Mouse (Mus musculus) midbrain, embryonic 16.5 days (tissue): ENCODE measurements around the gene Spta1. TPM values are rescaled to one million over a fixed set of nuclear protein-coding genes. Genes with fewer than 3 reads are reported as not detected.

Experiments used
- ATAC-seq: fragments of 200-750 bp; cut with Nextera tagmentation; 2 replicates; pipeline ENCODE4 v1.8.0; 2017; ENCODE audit warnings: moderate TSS enrichment
- H3K27ac ChIP-seq: fragments of 300-500 bp; sonication (generic); 2 replicates; pipeline ENCODE4 v1.5.1; 2014; ENCODE audit warnings: mild to moderate bottlenecking, low read length, mixed read lengths
- H3K27me3 ChIP-seq: fragments of 300-500 bp; sonication (generic); 2 replicates; pipeline ENCODE4 v1.6.1; 2014; ENCODE audit warnings: low read depth, low read length, mixed read lengths; ENCODE audit not compliant: control insufficient read depth, insufficient read depth
- H3K36me3 ChIP-seq: fragments of 300-500 bp; sonication (generic); 2 replicates; pipeline ENCODE4 v1.6.1; 2014; ENCODE audit warnings: mild to moderate bottlenecking, low read length, moderate library complexity, mixed read lengths; ENCODE audit not compliant: control insufficient read depth, insufficient read depth
- H3K4me1 ChIP-seq: fragments of 300-500 bp; sonication (generic); 2 replicates; pipeline ENCODE4 v1.6.1; 2014; ENCODE audit warnings: mild to moderate bottlenecking, low read length, mixed read lengths; ENCODE audit not compliant: control insufficient read depth, insufficient read depth
- H3K4me2 ChIP-seq: fragments of 300-500 bp; sonication (generic); 2 replicates; pipeline ENCODE4 v1.6.1; 2014; ENCODE audit warnings: mild to moderate bottlenecking, low read length, mixed read lengths
- H3K4me3 ChIP-seq: fragments of 300-500 bp; sonication (generic); 2 replicates; pipeline ENCODE4 v1.5.1; 2014; ENCODE audit warnings: low read depth, mild to moderate bottlenecking, low read length, moderate library complexity, mixed read lengths
- H3K9ac ChIP-seq: fragments of 300-500 bp; sonication (generic); 2 replicates; pipeline ENCODE4 v1.6.1; 2014; ENCODE audit warnings: low read depth, low read length, mixed read lengths
- H3K9me3 ChIP-seq: fragments of 300-500 bp; sonication (generic); replicated peaks from 2 replicates; pipeline ENCODE4 v1.6.1; 2014; ENCODE audit warnings: mild to moderate bottlenecking, low read length, mixed read lengths; ENCODE audit not compliant: control insufficient read depth, poor library complexity, severe bottlenecking
- whole genome bisulfite sequencing: fragments of 180-500 bp; shearing (Covaris S2); extraction: QIAGEN DNeasy Blood & Tissue Kit; methylation state at CpG from one replicate; pipeline ENCODE4 v1.1.7; 2014; 5-methylcytosine and 5-hydroxymethylcytosine counted together
- polyA plus RNA-seq: library from polyadenylated mRNA; unstranded; fragments of >200 nt; fragmentation: Nextera tagmentation; extraction: Ambion mirVana; gene quantifications from 2 replicates; pipeline ENCODE4 v1.2.1, GENCODE M21; 2015

Spta1 gene
- polyA plus RNA-seq = 0.06 and 0.16 TPM in 2 replicates

GRCm38 (mm10) chr1:174172605-174173004 lies at the start of gene Spta1:
Spta1 (plus strand) TSS chr1:174172776.
- Histone ChIP-seq H3K27me3 (no peaks in the 10 kb centered on the region), H3K36me3 (no peaks in the 10 kb centered on the region), H3K27ac (no peak within 1 kb of the TSS), H3K4me3 (no peak within 1 kb of the TSS), H3K4me1 (no peaks in the 10 kb centered on the region), H3K9ac (no peak within 1 kb of the TSS), H3K4me2 (no peak within 1 kb of the TSS), H3K9me3 (no peaks in the 10 kb centered on the region)
- 18% methylated on average over 3 of the region's 3 CpGs for WGBS
- no peak for ATAC-seq

GRCm38 (mm10) chr1:174131217-174131616 lies 41.4 kb upstream of the Spta1 start, which contains the start of gene Olfr424:
Olfr424 (plus strand) TSS chr1:174131517.
- no peak for ATAC-seq
- Histone ChIP-seq H3K4me3 (no peak within 1 kb of the TSS), H3K9ac (no peak within 1 kb of the TSS), H3K27ac (no peak within 1 kb of the TSS), H3K36me3 (no peaks in the 10 kb centered on the region), H3K9me3 (no peaks in the 10 kb centered on the region), H3K27me3 (no peaks in the 10 kb centered on the region), H3K4me1 (no peaks in the 10 kb centered on the region), H3K4me2 (no peak within 1 kb of the TSS)
- WGBS = 73% methylated on average over 3 of the region's 3 CpGs

GRCm38 (mm10) chr1:174131999-174132398 lies 40.6 kb upstream of the Spta1 start:
- WGBS = 41% methylated on average over 3 of the region's 3 CpGs
- Histone ChIP-seq H3K9me3 (no peaks in the 10 kb centered on the region), H3K9ac (no peak overlapping the region), H3K4me3 (no peak overlapping the region), H3K27ac (no peak overlapping the region), H3K36me3 (no peaks in the 10 kb centered on the region), H3K4me2 (no peak overlapping the region), H3K27me3 (no peaks in the 10 kb centered on the region), H3K4me1 (no peaks in the 10 kb centered on the region)
- no peak for ATAC-seq

- Histone ChIP-seq H3K27ac (no peak overlapping the region), H3K36me3 (no peaks in the 10 kb centered on the region), H3K4me2 (no peak overlapping the region), H3K4me1 (no peaks in the 10 kb centered on the region), H3K9ac (no peak overlapping the region), H3K27me3 (no peaks in the 10 kb centered on the region), H3K4me3 (no peak overlapping the region), H3K9me3 (no peaks in the 10 kb centered on the region)
- 72% methylated on average over 2 of the region's 2 CpGs for WGBS
- ATAC-seq = no peak
These were observed 31.2 kb upstream of the Spta1 start for GRCm38 (mm10) chr1:174141384-174141783.

- Histone ChIP-seq H3K27ac (no peak overlapping the region), H3K36me3 (no peaks in the 10 kb centered on the region), H3K27me3 (no peaks in the 10 kb centered on the region), H3K4me2 (no peak overlapping the region), H3K9me3 (no peaks in the 10 kb centered on the region), H3K9ac (no peak overlapping the region), H3K4me1 (no peaks in the 10 kb centered on the region), H3K4me3 (no peak overlapping the region)
- ATAC-seq = no peak
- WGBS = 81% methylated on average over 1 of the region's 1 CpGs
These were observed 25.9 kb upstream of the Spta1 start for GRCm38 (mm10) chr1:174146696-174147095.

- no peaks in the 10 kb centered on the region for H3K9me3 ChIP-seq
- H3K4me1 ChIP-seq = no peaks in the 10 kb centered on the region
- no peak overlapping the region for H3K9ac ChIP-seq
- H3K27me3 ChIP-seq = no peaks in the 10 kb centered on the region
- no peak for ATAC-seq
- WGBS = 86% methylated on average over 2 of the region's 2 CpGs
- no peak overlapping the region for H3K4me2 ChIP-seq
- no peak overlapping the region for H3K4me3 ChIP-seq
- H3K27ac ChIP-seq = no peak overlapping the region
- no peaks in the 10 kb centered on the region for H3K36me3 ChIP-seq
These were observed 23.3 kb upstream of the Spta1 start for GRCm38 (mm10) chr1:174149289-174149688.

- Histone ChIP-seq H3K27ac (no peak within 1 kb of the TSS), H3K4me2 (no peak within 1 kb of the TSS), H3K9ac (no peak within 1 kb of the TSS), H3K4me1 (no peaks in the 10 kb centered on the region), H3K36me3 (no peaks in the 10 kb centered on the region), H3K27me3 (no peaks in the 10 kb centered on the region), H3K4me3 (no peak within 1 kb of the TSS), H3K9me3 (no peaks in the 10 kb centered on the region)
- no peak for ATAC-seq
- WGBS = 84% methylated on average over 1 of the region's 1 CpGs
These were observed 17.2 kb upstream of the Spta1 start, which contains the start of gene Olfr420 for GRCm38 (mm10) chr1:174155333-174155732. Olfr420 (plus strand) TSS chr1:174155633.

- H3K9ac ChIP-seq = no peak overlapping the region
These were observed 15.0 kb upstream of the Spta1 start for GRCm38 (mm10) chr1:174157622-174158021.

GRCm38 (mm10) chr1:174158512-174158911 lies 14.1 kb upstream of the Spta1 start:
- Histone ChIP-seq H3K27ac (no peak overlapping the region), H3K4me1 (no peaks in the 10 kb centered on the region), H3K9me3 (no peaks in the 10 kb centered on the region), H3K27me3 (no peaks in the 10 kb centered on the region), H3K9ac (no peak overlapping the region), H3K36me3 (no peaks in the 10 kb centered on the region), H3K4me2 (no peak overlapping the region), H3K4me3 (no peak overlapping the region)
- ATAC-seq = no peak
- WGBS = 90% methylated on average over 1 of the region's 1 CpGs

More at GRCm38 (mm10) chr1:174157622-174158021, 15.0 kb upstream of the Spta1 start:
- Histone ChIP-seq H3K4me3 (no peak overlapping the region), H3K27ac (no peak overlapping the region), H3K4me1 (no peaks in the 10 kb centered on the region), H3K9me3 (no peaks in the 10 kb centered on the region), H3K36me3 (no peaks in the 10 kb centered on the region), H3K27me3 (no peaks in the 10 kb centered on the region), H3K4me2 (no peak overlapping the region)
- WGBS = 90% methylated on average over 3 of the region's 3 CpGs
- no peak for ATAC-seq
